Mouse (Mus musculus) lung, postnatal 0 days (tissue): ENCODE data around the gene Filip1l. TPM values are rescaled to one million over a fixed set of nuclear protein-coding genes. Genes with fewer than 3 reads are reported as not detected.

Source experiments
- ATAC-seq: fragments of 200-750 bp; cut with Nextera tagmentation; 2 replicates; pipeline ENCODE4 v1.8.0; 2017; ENCODE audit warnings: moderate library complexity
- DNase-seq: peaks from one replicate; pipeline ENCODE4 v3.0.0-alpha.2; 2016; ENCODE audit warnings: low spot score
- H3K27ac ChIP-seq: fragments of 300-500 bp; sonication (generic); 2 replicates; pipeline ENCODE4 v1.5.1; 2014; ENCODE audit warnings: antibody characterized with exemption, mild to moderate bottlenecking, low read length, mixed read lengths
- H3K27me3 ChIP-seq: fragments of 300-500 bp; sonication (generic); replicated peaks from 2 replicates; pipeline ENCODE4 v1.6.1; 2014; ENCODE audit warnings: low read length, mixed read lengths; ENCODE audit not compliant: insufficient read depth
- H3K36me3 ChIP-seq: fragments of 300-500 bp; sonication (generic); 2 replicates; pipeline ENCODE4 v1.6.1; 2014; ENCODE audit warnings: low read length, mixed read lengths; ENCODE audit not compliant: insufficient read depth
- H3K4me1 ChIP-seq: fragments of 300-500 bp; sonication (generic); 2 replicates; pipeline ENCODE4 v1.6.1; 2014; ENCODE audit warnings: antibody characterized with exemption, low read depth, low read length, mixed read lengths; ENCODE audit not compliant: insufficient read depth
- H3K4me2 ChIP-seq: fragments of 300-500 bp; sonication (generic); replicated peaks from 2 replicates; pipeline ENCODE4 v1.6.1; 2014; ENCODE audit warnings: low read depth, mild to moderate bottlenecking, low read length, moderate library complexity, mixed read lengths
- H3K4me3 ChIP-seq: fragments of 300-500 bp; sonication (generic); 2 replicates; pipeline ENCODE4 v1.5.1; 2014; ENCODE audit warnings: low read depth, low read length
- H3K9ac ChIP-seq: fragments of 300-500 bp; sonication (generic); replicated peaks from 2 replicates; pipeline ENCODE4 v1.6.1; 2014; ENCODE audit warnings: low read depth, mild to moderate bottlenecking
- H3K9me3 ChIP-seq: fragments of 300-500 bp; sonication (generic); 2 replicates; pipeline ENCODE4 v1.6.1; 2016; ENCODE audit warnings: low read length, mixed read lengths
- CTCF ChIP-seq: IDR thresholded peaks from 2 replicates; pipeline ENCODE4 v1.5.1; 2016; ENCODE audit warnings: antibody characterized with exemption, mild to moderate bottlenecking
- EP300 ChIP-seq: IDR thresholded peaks from 2 replicates; pipeline ENCODE4 v1.6.1; 2016; ENCODE audit warnings: antibody characterized with exemption, mild to moderate bottlenecking, control low read depth
- WGBS: fragments of 180-500 bp; shearing (Covaris S2); extraction: QIAGEN DNeasy Blood & Tissue Kit; methylation state at CpG from one replicate; pipeline ENCODE4 v1.1.7; 2014; 5-methylcytosine and 5-hydroxymethylcytosine counted together
- polyA plus RNA-seq: library from polyadenylated mRNA; unstranded; fragments of >200 nt; fragmentation: Nextera tagmentation; extraction: Ambion mirVana; gene quantifications from 2 replicates; pipeline ENCODE4 v1.2.1, GENCODE M21; 2015

Gene Filip1l
- polyA plus RNA-seq, 1 experiment from 2014 or later = 41.6 TPM

DNA sequence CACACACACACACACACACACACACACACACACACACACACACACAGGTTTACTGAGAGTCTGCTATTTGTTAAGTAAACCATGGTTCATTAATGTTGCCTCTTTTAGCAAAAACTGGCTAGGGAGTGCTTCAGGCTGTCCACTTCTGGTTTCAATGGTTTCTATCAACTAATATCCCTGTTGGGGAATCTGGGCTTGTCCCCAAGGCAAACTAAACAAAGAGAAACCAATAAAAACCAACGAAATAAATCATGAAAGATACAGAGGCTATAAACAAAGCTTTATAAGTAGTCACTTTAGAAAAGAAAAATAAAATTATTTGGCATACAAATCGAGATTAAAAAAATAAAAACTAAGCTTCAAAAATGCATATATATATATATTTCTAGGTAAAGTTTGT is 39.6 kb downstream of the Filip1l start:
- TF ChIP-seq CTCF (no peak), EP300 (no peak)
- H3K9me3 ChIP-seq = no peaks in the 10 kb centered on the region
- DNase-seq (no peak), ATAC-seq (no peak)
- whole genome bisulfite sequencing = 61% methylated on average over 2 of the region's 2 CpGs
- H3K27ac ChIP-seq = no peak overlapping the region
- H3K27me3 ChIP-seq = no peaks in the 10 kb centered on the region
- no peak overlapping the region for H3K9ac ChIP-seq
- no peaks in the 10 kb centered on the region for H3K36me3 ChIP-seq
- H3K4me3 ChIP-seq = no peak overlapping the region
- no peaks in the 10 kb centered on the region for H3K4me1 ChIP-seq
- H3K4me2 ChIP-seq = no peak overlapping the region

DNA sequence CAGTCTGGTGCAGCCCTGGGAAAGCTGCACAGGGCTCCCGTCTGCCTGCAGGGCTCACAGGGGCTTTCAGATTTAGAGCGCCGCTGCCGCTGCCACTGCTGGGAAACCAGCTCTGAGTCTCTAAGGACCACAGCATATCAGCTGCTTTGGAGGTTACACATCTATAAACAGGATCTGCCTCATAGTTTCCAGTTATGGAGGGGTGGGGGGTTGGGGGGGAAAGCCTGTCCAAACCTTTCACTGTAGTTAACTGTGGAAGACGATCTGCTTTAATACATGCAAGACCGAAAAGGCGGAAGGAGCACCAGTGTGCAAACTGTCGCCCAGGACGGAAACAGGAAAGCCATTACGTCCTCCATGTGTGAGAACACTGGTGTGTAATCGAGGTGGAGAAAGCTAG is 40.3 kb downstream of the Filip1l start:
- H3K9me3 ChIP-seq = no peaks in the 10 kb centered on the region
- H3K4me2 ChIP-seq = peak overlapping the region; percentile 41
- WGBS = 33% methylated on average over 11 of the region's 11 CpGs
- no peak overlapping the region for H3K9ac ChIP-seq
- peak; percentile 60 for DNase-seq
- H3K36me3 ChIP-seq = no peaks in the 10 kb centered on the region
- no peaks in the 10 kb centered on the region for H3K4me1 ChIP-seq
- H3K27me3 ChIP-seq = no peaks in the 10 kb centered on the region
- ATAC-seq = no peak
- peak overlapping the region; percentile 39; the same call in 1 of the 2 replicates for H3K27ac ChIP-seq
- TF ChIP-seq CTCF = no peak
- TF ChIP-seq EP300 = no peak
- H3K4me3 ChIP-seq = no peak overlapping the region

DNA sequence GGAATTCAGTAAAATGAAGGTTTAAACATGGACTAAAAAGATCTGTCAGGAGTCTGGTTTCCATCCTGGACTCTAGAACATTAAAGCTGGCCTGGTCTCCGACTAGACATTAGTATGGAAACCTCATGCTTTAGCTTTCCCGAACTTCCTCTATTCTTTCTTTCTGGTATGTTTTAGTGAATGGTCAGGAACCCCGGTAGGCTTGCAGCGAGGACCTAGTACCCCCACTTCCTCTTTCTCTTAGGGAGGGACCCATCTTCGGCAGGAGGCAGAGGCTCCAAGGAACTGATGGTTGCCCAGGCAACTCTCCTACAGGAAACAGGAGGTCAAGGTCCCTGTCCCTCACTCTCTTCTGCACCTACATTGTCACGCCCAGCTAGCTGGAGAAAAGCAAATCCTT is 43.4 kb downstream of the Filip1l start:
- no peaks in the 10 kb centered on the region for H3K36me3 ChIP-seq
- no peaks in the 10 kb centered on the region for H3K9me3 ChIP-seq
- TF ChIP-seq CTCF (no peak), EP300 (no peak)
- no peaks in the 10 kb centered on the region for H3K27me3 ChIP-seq
- H3K9ac ChIP-seq = no peak overlapping the region
- no peaks in the 10 kb centered on the region for H3K4me1 ChIP-seq
- H3K27ac ChIP-seq = no peak overlapping the region
- no peak overlapping the region for H3K4me2 ChIP-seq
- WGBS = 75% methylated on average over 6 of the region's 6 CpGs
- DNase-seq = peak; percentile 7
- no peak for ATAC-seq
- H3K4me3 ChIP-seq = no peak overlapping the region

DNA sequence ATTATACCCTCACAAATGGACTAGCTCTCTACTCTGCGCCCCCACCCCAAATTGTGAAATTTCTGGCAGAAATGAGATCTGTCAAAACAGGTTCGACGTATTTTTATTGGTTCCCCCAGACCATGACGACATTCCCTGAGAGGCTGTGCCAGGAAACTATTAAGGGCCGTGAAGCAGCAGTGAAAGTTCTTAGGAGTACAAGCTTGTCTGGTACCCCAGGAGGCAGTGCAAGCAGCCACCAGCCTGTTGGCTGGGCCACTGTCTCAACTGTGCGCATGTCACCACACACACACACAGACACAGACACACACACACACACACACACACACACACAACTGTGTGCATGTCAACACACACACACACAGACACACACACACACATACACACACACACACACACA is 45.0 kb downstream of the Filip1l start:
- no peak overlapping the region for H3K4me2 ChIP-seq
- H3K27me3 ChIP-seq = no peaks in the 10 kb centered on the region
- no peaks in the 10 kb centered on the region for H3K9me3 ChIP-seq
- no peak overlapping the region for H3K4me3 ChIP-seq
- no peak overlapping the region for H3K27ac ChIP-seq
- H3K4me1 ChIP-seq = no peaks in the 10 kb centered on the region
- no peak for ATAC-seq
- 54% methylated on average over 6 of the region's 6 CpGs for WGBS
- DNase-seq = peak; percentile 16
- H3K36me3 ChIP-seq = no peaks in the 10 kb centered on the region
- no peak overlapping the region for H3K9ac ChIP-seq
- TF ChIP-seq EP300 = no peak
- no peak for TF ChIP-seq CTCF

DNA sequence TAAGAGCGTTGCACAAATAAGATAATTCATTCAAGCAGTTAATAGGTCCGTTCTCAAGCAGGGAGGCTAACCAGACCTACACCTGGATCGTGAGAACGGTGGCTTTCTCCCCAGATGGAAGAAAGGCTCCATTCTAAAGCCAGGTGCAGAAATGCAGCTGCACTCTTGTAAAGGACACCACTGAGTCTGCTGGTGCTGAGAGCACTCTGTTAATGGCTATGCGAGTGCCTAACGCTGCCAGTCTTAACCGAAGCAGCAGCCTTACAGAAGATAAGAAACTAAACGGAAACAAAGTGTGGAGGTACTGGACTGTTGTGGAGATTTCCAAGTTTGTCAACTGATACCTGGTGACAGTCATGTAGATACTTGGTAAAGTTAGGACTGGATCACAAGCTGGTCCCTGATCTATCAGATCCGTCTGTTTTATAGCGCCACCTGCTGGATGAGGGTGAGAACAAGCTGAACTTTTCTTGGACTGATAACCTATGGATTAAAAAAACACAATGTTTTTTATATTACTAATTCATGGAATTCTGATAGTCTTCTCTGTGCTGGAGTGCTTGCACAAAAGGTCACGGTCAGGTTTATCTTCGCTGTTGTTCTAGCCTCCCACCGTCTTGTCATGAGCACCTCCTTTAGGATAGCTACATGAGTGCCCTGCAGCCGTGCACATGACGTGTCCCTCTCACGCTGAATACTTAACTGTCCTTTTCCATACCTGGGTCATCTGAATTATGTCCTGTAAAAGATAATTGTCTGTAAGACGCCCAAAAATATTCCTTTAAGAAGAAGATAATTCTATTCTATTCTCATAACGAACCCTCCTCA is 45.7 kb downstream of the Filip1l start:
- H3K9me3 ChIP-seq = no peaks in the 10 kb centered on the region
- no peak overlapping the region for H3K9ac ChIP-seq
- TF ChIP-seq CTCF (peak; percentile 85), EP300 (no peak)
- H3K4me3 ChIP-seq = no peak overlapping the region
- peak; percentile 80 for DNase-seq
- ATAC-seq = no peak
- no peak overlapping the region for H3K27ac ChIP-seq
- 48% methylated on average over 18 of the region's 18 CpGs for WGBS
- H3K36me3 ChIP-seq = no peaks in the 10 kb centered on the region
- no peaks in the 10 kb centered on the region for H3K4me1 ChIP-seq
- H3K4me2 ChIP-seq = no peak overlapping the region
- H3K27me3 ChIP-seq = no peaks in the 10 kb centered on the region

DNA sequence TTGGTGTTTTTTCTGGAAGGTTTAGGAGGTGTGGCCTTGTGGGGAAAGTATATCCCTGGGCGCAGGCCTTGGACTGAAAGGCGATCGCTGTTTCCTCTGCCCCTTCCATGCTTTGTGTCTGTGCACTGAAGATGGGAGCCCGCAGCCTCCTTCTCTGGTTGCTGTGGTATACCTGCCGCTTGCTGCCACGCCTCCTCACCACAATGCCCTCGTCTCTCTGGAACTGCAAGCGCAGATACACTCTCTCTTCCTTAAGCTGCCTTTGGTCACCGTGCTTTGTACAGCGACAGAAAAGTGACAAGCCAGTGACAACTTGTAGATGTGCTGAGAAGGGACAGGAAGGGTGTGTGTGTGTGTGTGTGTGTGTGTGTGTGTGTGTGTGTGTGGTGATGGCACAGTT is 46.7 kb downstream of the Filip1l start:
- DNase-seq (no peak), ATAC-seq (no peak)
- Histone ChIP-seq H3K9ac (no peak overlapping the region), H3K9me3 (no peaks in the 10 kb centered on the region), H3K27ac (no peak overlapping the region), H3K4me3 (no peak overlapping the region), H3K4me1 (no peaks in the 10 kb centered on the region), H3K27me3 (no peaks in the 10 kb centered on the region), H3K36me3 (no peaks in the 10 kb centered on the region), H3K4me2 (no peak overlapping the region)
- 73% methylated on average over 10 of the region's 10 CpGs for WGBS
- TF ChIP-seq CTCF = no peak
- no peak for TF ChIP-seq EP300
